Mouse (Mus musculus) CH12.LX (cell line): ENCODE results near the gene Jmjd1c. TPM values are rescaled to one million over a fixed set of nuclear protein-coding genes. Genes with fewer than 3 reads are reported as not detected.

Source experiments
- DNase-seq: peaks from one replicate; pipeline ENCODE4 v3.0.0-alpha.2; 2013; ENCODE audit errors: extremely low read depth
- H3K27ac ChIP-seq: 2 replicates; pipeline ENCODE4 v1.5.1; 2012; ENCODE audit warnings: low read depth, mild to moderate bottlenecking, control low read depth, moderate library complexity; ENCODE audit not compliant: insufficient read depth
- H3K27me3 ChIP-seq: replicated peaks from 2 replicates; pipeline ENCODE3; 2012; ENCODE audit warnings: inconsistent platforms
- H3K36me3 ChIP-seq, 2 experiments: replicated peaks in 1 of 2; 2 replicates each; pipeline versions ENCODE3 to v1.6.1; 2012; ENCODE audit warnings: inconsistent platforms in 1 of 2, low read length in 1 of 2, mild to moderate bottlenecking in 1 of 2, mixed read lengths in 1 of 2, moderate library complexity in 1 of 2; ENCODE audit not compliant: control insufficient read depth in 1 of 2, insufficient read depth in 1 of 2
- H3K4me1 ChIP-seq, 2 experiments: 2 replicates each; pipeline ENCODE4 v1.6.1; 2012; ENCODE audit warnings: inconsistent platforms in 1 of 2, moderate library complexity in 1 of 2; ENCODE audit not compliant: insufficient read depth in 2 of 2, control insufficient read depth in 1 of 2
- H3K4me2 ChIP-seq: 2 replicates; pipeline ENCODE4 v1.6.1; 2012; ENCODE audit warnings: low read depth, mild to moderate bottlenecking, control low read depth; ENCODE audit not compliant: poor library complexity, insufficient read depth, severe bottlenecking
- H3K4me3 ChIP-seq, 3 experiments: fragments of 150-350 bp in 1 of 3; sonication (generic) in 1 of 3; replicated peaks in 1 of 3; 2 replicates each; pipeline versions ENCODE3 to v1.5.1; 2011 to 2012; ENCODE audit warnings: low read depth in 2 of 3, low read length in 2 of 3, mild to moderate bottlenecking in 2 of 3, moderate library complexity in 2 of 3, control low read depth in 1 of 3, improper control_type of control experiment in 1 of 3, inconsistent platforms in 1 of 3, mixed read lengths in 1 of 3; ENCODE audit not compliant: poor library complexity in 1 of 3
- H3K79me2 ChIP-seq: replicated peaks from 2 replicates; pipeline ENCODE4 v1.6.1; 2012; ENCODE audit warnings: mild to moderate bottlenecking, moderate library complexity; ENCODE audit not compliant: control insufficient read depth, poor library complexity, insufficient read depth, severe bottlenecking; ENCODE audit errors: extremely low read depth
- H3K9ac ChIP-seq: 2 replicates; pipeline ENCODE4 v1.6.1; 2012; ENCODE audit warnings: low read depth, mild to moderate bottlenecking, control low read depth, moderate library complexity; ENCODE audit not compliant: insufficient read depth
- H3K9me3 ChIP-seq: replicated peaks from 2 replicates; pipeline ENCODE3; 2012; ENCODE audit warnings: low read length, inconsistent platforms, mixed read lengths
- BHLHE40 ChIP-seq: IDR thresholded peaks from 2 replicates; pipeline ENCODE4 v1.6.1; 2011; ENCODE audit warnings: mild to moderate bottlenecking, low read depth, low read length, improper control_type of control experiment
- CHD1 ChIP-seq: IDR thresholded peaks from 2 replicates; pipeline ENCODE4 v1.6.1; 2012; ENCODE audit warnings: low read depth, low read length, improper control_type of control experiment, inconsistent platforms
- CTCF ChIP-seq, 2 experiments: IDR thresholded peaks in 1 of 2; conservative IDR thresholded peaks in 1 of 2; 2 replicates each; pipeline ENCODE4 v1.5.1; 2011 to 2012; ENCODE audit warnings: low read depth in 2 of 2, low read length in 2 of 2, improper control_type of control experiment in 1 of 2, inconsistent platforms in 1 of 2, mild to moderate bottlenecking in 1 of 2, moderate library complexity in 1 of 2
- E2F4 ChIP-seq: IDR thresholded peaks from 2 replicates; pipeline ENCODE4 v1.6.1; 2011; ENCODE audit warnings: low read depth, low read length, improper control_type of control experiment; ENCODE audit not compliant: insufficient replicate concordance
- ELF1 ChIP-seq: IDR thresholded peaks from 2 replicates; pipeline ENCODE4 v1.6.1; 2014; ENCODE audit warnings: low read depth, mild to moderate bottlenecking, inconsistent platforms, low read length, improper control_type of control experiment
- EP300 ChIP-seq: IDR thresholded peaks from 2 replicates; pipeline ENCODE4 v1.6.1; 2011; ENCODE audit warnings: low read length, improper control_type of control experiment
- ETS1 ChIP-seq: conservative IDR thresholded peaks from 2 replicates; pipeline ENCODE4 v1.6.1; 2012; ENCODE audit warnings: low read depth, mild to moderate bottlenecking, inconsistent platforms, low read length, improper control_type of control experiment, moderate library complexity
- GABPA ChIP-seq: IDR thresholded peaks from 2 replicates; pipeline ENCODE4 v1.6.1; 2012; ENCODE audit warnings: low read depth, low read length, improper control_type of control experiment, inconsistent platforms; ENCODE audit not compliant: insufficient replicate concordance
- HCFC1 ChIP-seq: IDR thresholded peaks from 2 replicates; pipeline ENCODE4 v1.6.1; 2012; ENCODE audit warnings: low read depth, mild to moderate bottlenecking, inconsistent platforms, low read length, improper control_type of control experiment
- IRF4 ChIP-seq: IDR thresholded peaks from 2 replicates; pipeline ENCODE4 v1.6.1; 2014; ENCODE audit warnings: low read depth, mild to moderate bottlenecking, inconsistent platforms, low read length, improper control_type of control experiment
- JUN ChIP-seq: IDR thresholded peaks from 2 replicates; pipeline ENCODE4 v1.6.1; 2011; ENCODE audit warnings: low read depth, mild to moderate bottlenecking, low read length, improper control_type of control experiment, moderate library complexity; ENCODE audit not compliant: insufficient read depth
- JUND ChIP-seq: conservative IDR thresholded peaks from 2 replicates; pipeline ENCODE4 v1.6.1; 2011; ENCODE audit warnings: low read depth, low read length, improper control_type of control experiment
- KAT2A ChIP-seq: IDR thresholded peaks from 2 replicates; pipeline ENCODE4 v1.6.1; 2012; ENCODE audit warnings: low read length, improper control_type of control experiment, inconsistent platforms; ENCODE audit not compliant: insufficient replicate concordance
- MAX ChIP-seq: IDR thresholded peaks from 2 replicates; pipeline ENCODE4 v1.6.1; 2011; ENCODE audit warnings: low read length, improper control_type of control experiment
- MAZ ChIP-seq: IDR thresholded peaks from 2 replicates; pipeline ENCODE4 v1.6.1; 2012; ENCODE audit warnings: low read depth, mild to moderate bottlenecking, inconsistent platforms, low read length, improper control_type of control experiment, moderate library complexity
- MEF2A ChIP-seq: IDR thresholded peaks from 2 replicates; pipeline ENCODE4 v1.6.1; 2014; ENCODE audit warnings: low read depth, mild to moderate bottlenecking, inconsistent platforms, low read length, improper control_type of control experiment, borderline replicate concordance
- MXI1 ChIP-seq: IDR thresholded peaks from 2 replicates; pipeline ENCODE4 v1.6.1; 2011; ENCODE audit warnings: mild to moderate bottlenecking, low read depth, low read length, improper control_type of control experiment
- NELFE ChIP-seq: IDR thresholded peaks from 2 replicates; pipeline ENCODE4 v1.6.1; 2011; ENCODE audit warnings: low read depth, low read length, improper control_type of control experiment
- NRF1 ChIP-seq: IDR thresholded peaks from 2 replicates; pipeline ENCODE4 v1.6.1; 2014; ENCODE audit warnings: low read depth, mild to moderate bottlenecking, inconsistent platforms, low read length, improper control_type of control experiment, moderate library complexity
- PAX5 ChIP-seq: IDR thresholded peaks from 2 replicates; pipeline ENCODE4 v1.6.1; 2012; ENCODE audit warnings: low read length, inconsistent platforms, mixed read lengths
- POLR2A ChIP-seq: IDR thresholded peaks from 2 replicates; pipeline ENCODE4 v1.6.1; 2011; ENCODE audit warnings: low read depth, mild to moderate bottlenecking, improper control_type of control experiment, low read length
- POLR2AphosphoS2 ChIP-seq: IDR thresholded peaks from 2 replicates; pipeline ENCODE4 v1.6.1; 2011; ENCODE audit warnings: low read depth, low read length, improper control_type of control experiment
- SIN3A ChIP-seq: IDR thresholded peaks from 2 replicates; pipeline ENCODE4 v1.6.1; 2012; ENCODE audit warnings: low read length, improper control_type of control experiment, inconsistent platforms
- SMC3 ChIP-seq: IDR thresholded peaks from 2 replicates; pipeline ENCODE4 v1.6.1; 2011; ENCODE audit warnings: low read depth, low read length, improper control_type of control experiment
- TBP ChIP-seq: conservative IDR thresholded peaks from 2 replicates; pipeline ENCODE4 v1.6.1; 2011; ENCODE audit warnings: low read depth, low read length, improper control_type of control experiment
- TCF12 ChIP-seq: IDR thresholded peaks from 2 replicates; pipeline ENCODE4 v1.6.1; 2014; ENCODE audit warnings: low read depth, mild to moderate bottlenecking, inconsistent platforms, low read length, improper control_type of control experiment
- USF1 ChIP-seq: IDR thresholded peaks from 2 replicates; pipeline ENCODE4 v1.6.1; 2014; ENCODE audit warnings: low read depth, mild to moderate bottlenecking, inconsistent platforms, low read length, improper control_type of control experiment
- USF2 ChIP-seq: conservative IDR thresholded peaks from 2 replicates; pipeline ENCODE4 v1.6.1; 2011; ENCODE audit warnings: low read depth, low read length, improper control_type of control experiment
- ZMIZ1 ChIP-seq: IDR thresholded peaks from 2 replicates; pipeline ENCODE4 v1.6.1; 2012; ENCODE audit warnings: low read depth, mild to moderate bottlenecking, inconsistent platforms, low read length, improper control_type of control experiment
- ZNF384 ChIP-seq: IDR thresholded peaks from 2 replicates; pipeline ENCODE4 v1.6.1; 2012; ENCODE audit warnings: low read depth, low read length, improper control_type of control experiment, inconsistent platforms
- dilution Hi-C: fragments of 300-500 bp; cut with MboI; formaldehyde crosslinking; loops from 2 replicates; pipeline ENCODE4 v1.14.3; 2020; ENCODE audit warnings: low sequenced_read_pairs; ENCODE audit not compliant: extremely low pct_unique_long_range_greater_than_20kb, extremely low pct_ligation_motif_present
- in situ Hi-C: fragments of 300-500 bp; cut with MboI; formaldehyde crosslinking; loops from 3 replicates; pipeline ENCODE4 v1.14.3; 2019; ENCODE audit warnings: low sequenced_read_pairs, low pct_ligation_motif_present, low pct_unique_long_range_greater_than_20kb, mixed read lengths
- polyA plus RNA-seq: library from polyadenylated mRNA; unstranded; fragments of >175 nt; gene quantifications from 2 replicates; pipeline ENCODE4 v1.2.1, GENCODE M21; 2012; ENCODE audit warnings: low read depth; ENCODE audit not compliant: insufficient read length
- total RNA-seq, 2 experiments: library from RNA; depleted of rRNA; stranded (reverse); fragments of 300-350 nt in 1 of 2; fragments of >200 nt in 1 of 2; gene quantifications; 2 replicates each; pipeline ENCODE4 v1.2.3; 2012 to 2014

The Jmjd1c gene
- total and polyA plus RNA-seq, 3 experiments = 41.2 to 50.1 (median 41.6) TPM

- in situ Hi-C loops = no loop called here
- H3K9me3 ChIP-seq = no peaks in the 10 kb centered on the region
- H3K4me1 ChIP-seq = peaks cover 7 to 45% of the 10 kb centered on the region in 2 experiments; a peak in 3 of 4 replicates
- peak overlapping the region; percentile 56 for H3K9ac ChIP-seq
- dilution Hi-C loops = no loop called here
- peaks cover 2 to 3% of the 10 kb centered on the region in 2 experiments for H3K36me3 ChIP-seq
- no peaks in the 10 kb centered on the region for H3K27me3 ChIP-seq
- TF ChIP-seq NRF1 (no peak), ETS1 (no peak), NELFE (no peak), SMC3 (no peak), ZMIZ1 (no peak), ELF1 (0 out of 2 replicates have a peak, but pooled peaks have one; percentile 26), MEF2A (no peak), USF2 (no peak), E2F4 (no peak), MAZ (no peak), CTCF (conservative IDR thresholded peaks at IDR 0.05 in 1 of 2, IDR thresholded peaks at IDR 0.05 in 1 of 2; ENCODE audit: low read depth in 2 of 2, low read length in 2 of 2) (no peak), PAX5 (no peak), ZNF384 (peak; percentile 2; the same call in 1 of the 2 replicates), USF1 (no peak), TCF12 (no peak)
- peak overlapping the region; percentile 22; the same call in 1 of the 2 replicates for H3K4me2 ChIP-seq
- H3K27ac ChIP-seq = peak overlapping the region; percentile 67
- H3K79me2 ChIP-seq = peaks cover 63% of the 10 kb centered on the region
- H3K4me3 ChIP-seq = no peak overlapping the region
- no peak for DNase-seq
Observed at GRCm38 (mm10) chr10:67184441-67185070, 88.6 kb downstream of the Jmjd1c start.

- Histone ChIP-seq H3K9ac (peak overlapping the region; percentile 87), H3K9me3 (no peaks in the 10 kb centered on the region), H3K36me3 (peaks cover 7 to 10% of the 10 kb centered on the region in 2 experiments), H3K4me3 (peak overlapping the region; percentile 62 to 93 (median 68)), H3K27ac (peak overlapping the region; percentile 84), H3K4me2 (no peak overlapping the region; the same call in 1 of the 2 replicates), H3K79me2 (peaks cover 66% of the 10 kb centered on the region), H3K27me3 (no peaks in the 10 kb centered on the region), H3K4me1 (peaks cover 5 to 43% of the 10 kb centered on the region in 2 experiments; a peak in 3 of 4 replicates)
- dilution Hi-C loops = no loop called here
- in situ Hi-C loops = no loop called here
- DNase-seq = peak; percentile 96
- TF ChIP-seq IRF4 (peak; percentile 71), PAX5 (no peak), POLR2A (peak; percentile 89), TBP (peak; percentile 90), NELFE (peak; percentile 65), EP300 (no peak), GABPA (no peak), NRF1 (no peak), BHLHE40 (peak; percentile 98), MXI1 (peak; percentile 80; the same call in 1 of the 2 replicates), TCF12 (peak; percentile 85), ETS1 (peak; percentile 94), CHD1 (peak; percentile 95), JUN (peak; percentile 47; the same call in 1 of the 2 replicates), HCFC1 (peak; percentile 55; the same call in 1 of the 2 replicates), KAT2A (no peak), MAX (peak; percentile 21; the same call in 1 of the 2 replicates), ZMIZ1 (no peak; the same call in 1 of the 2 replicates), JUND (peak; percentile 46), POLR2AphosphoS2 (peak; percentile 42; the same call in 1 of the 2 replicates), SMC3 (0 out of 2 replicates have a peak, but pooled peaks have one; percentile 5), SIN3A (peak; percentile 52; the same call in 1 of the 2 replicates)
Observed at GRCm38 (mm10) chr10:67185491-67186081, 89.7 kb downstream of the Jmjd1c start.
